Mouse (Mus musculus): Measurements from ENCODE around the gene Gm39653.

DNA sequence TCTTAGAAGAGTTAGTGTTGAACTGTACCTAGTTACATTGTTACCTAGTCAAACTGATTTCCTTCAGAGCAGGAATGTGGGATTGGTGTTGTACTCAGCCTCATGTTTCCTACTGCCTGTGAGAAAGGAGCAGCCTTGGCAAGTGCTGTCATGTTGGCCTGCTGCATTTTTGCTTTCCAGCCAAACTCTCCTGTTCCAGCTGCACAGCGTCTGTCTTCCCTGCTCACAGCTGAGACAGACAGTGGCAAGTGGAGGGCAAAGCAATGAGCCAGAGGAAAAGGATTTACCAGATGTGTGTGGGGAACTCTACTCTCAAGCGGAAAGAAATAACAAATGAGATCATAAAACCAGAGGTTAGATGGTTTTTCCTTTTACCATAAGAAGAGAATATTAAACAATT lies 12.4 kb downstream of the Gm39653 start:
- no peak for TF ChIP-seq MAFK (IDR thresholded peaks at IDR 0.05; ENCODE audit: insufficient read depth, low read depth, low read length)
- no peak for TF ChIP-seq ZC3H11A (IDR thresholded peaks at IDR 0.05; ENCODE audit: borderline replicate concordance, low read depth, low read length)
- TF ChIP-seq CHD2 (IDR thresholded peaks at IDR 0.05; ENCODE audit: low read depth, low read length): no peak

Data from ES-E14 (cell line).